11 mouse cellular contexts compared by ENCODE assay signal in the genomic region with DNA sequence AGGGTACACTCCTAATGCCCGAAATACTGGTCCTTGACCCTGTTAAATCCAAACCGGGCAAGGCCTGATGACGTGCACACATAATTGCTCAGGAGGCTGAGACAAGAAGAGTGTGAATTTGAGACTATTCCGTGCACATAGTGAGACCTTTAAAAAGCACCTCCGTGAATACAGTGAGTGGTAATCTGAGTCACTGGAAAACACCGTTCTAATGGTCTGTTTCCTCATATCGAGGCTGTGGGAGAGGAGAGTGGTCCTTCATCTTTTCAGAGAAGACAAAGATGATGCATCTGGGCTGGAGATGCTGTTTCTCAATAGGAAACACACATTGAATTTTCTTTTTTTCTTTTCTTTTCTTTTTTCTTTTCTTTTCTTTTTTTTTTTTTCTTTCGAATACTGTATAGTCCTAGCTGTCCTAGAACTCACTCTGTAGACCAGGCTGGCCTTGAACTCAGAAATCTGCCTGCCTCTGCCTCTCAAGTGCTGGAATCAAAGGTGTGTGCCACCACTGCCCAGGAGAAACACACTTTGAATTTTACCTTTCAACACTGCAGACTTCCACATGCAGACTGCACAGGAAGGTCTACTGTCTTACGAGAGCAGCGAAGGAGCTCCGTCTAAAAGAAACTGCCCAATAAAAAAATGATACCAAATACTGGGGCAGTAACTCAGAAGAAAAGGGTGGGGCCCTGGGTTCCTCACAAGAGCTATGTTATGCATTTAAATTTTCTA. TPM values are rescaled to one million over a fixed set of nuclear protein-coding genes. Genes with fewer than 3 reads are reported as not detected.
A peak's percentile ranks its signal among the peaks of the same experiment; 100 is the strongest.
DNase-seq lines count a peak whose midpoint lies in the region; ATAC-seq lines count a peak whose summit lies in the region.
"Had no signal": no experiment of that assay in that cellular context is flagged by ENCODE, and none has a peak within 500 bp of the region (broad histone marks: within the 10 kb centered on the region; RNA-seq: fewer than 3 reads in every experiment).

No protein-coding gene starts in this region.

- peaks cover 23% of the 10 kb centered on the region for H3K4me1 ChIP-seq in limb, embryonic 13.5 days
- H3K4me1 ChIP-seq in limb, embryonic 10.5 days: peaks cover 42% of the 10 kb centered on the region
- peaks cover 16% of the 10 kb centered on the region; the same call in 1 of the 2 replicates for H3K4me1 ChIP-seq in forebrain, embryonic 14.5 days (ENCODE audit: control insufficient read depth, insufficient read depth, low read length)
- H3K4me1 ChIP-seq in limb, embryonic 15.5 days: peaks cover 43% of the 10 kb centered on the region
- H3K4me1 ChIP-seq in stomach, embryonic 15.5 days: peaks cover 10% of the 10 kb centered on the region; the same call in 1 of the 2 replicates

- no peak for DNase-seq in limb, embryonic 10.5 days (ENCODE audit: low spot score)
- peak; percentile 11 for DNase-seq in forebrain, embryonic 14.5 days (ENCODE audit: low spot score)
- no peak for DNase-seq in cerebellum, postnatal 36 days
- DNase-seq in thymus, postnatal 0 days (ENCODE audit: low spot score): no peak
- no peak for DNase-seq in cerebellum, postnatal 4 days (ENCODE audit: low spot score in 2 of 2)
- DNase-seq: kidney, adult 18-20 months; thymus, postnatal 14 days had no signal

- H3K27ac ChIP-seq in limb, embryonic 13.5 days: peak overlapping the region; percentile 6; the same call in 1 of the 2 replicates
- no peak overlapping the region for H3K27ac ChIP-seq in limb, embryonic 10.5 days
- H3K27ac ChIP-seq in forebrain, embryonic 14.5 days (ENCODE audit: low read depth, low read length): no peak overlapping the region; the same call in 1 of the 2 replicates
- H3K27ac ChIP-seq in limb, embryonic 15.5 days: peak overlapping the region; percentile 81; the same call in 1 of the 2 replicates
- peak overlapping the region; percentile 82; the same call in 1 of the 2 replicates for H3K27ac ChIP-seq in stomach, embryonic 15.5 days
- H3K27ac ChIP-seq: liver, embryonic 15.5 days had no signal

- no peaks in the 10 kb centered on the region for H3K36me3 ChIP-seq in limb, embryonic 13.5 days
- no peaks in the 10 kb centered on the region for H3K36me3 ChIP-seq in limb, embryonic 10.5 days
- H3K36me3 ChIP-seq in forebrain, embryonic 14.5 days (ENCODE audit: control insufficient read depth, insufficient read depth, low read length): no peaks in the 10 kb centered on the region
- no peaks in the 10 kb centered on the region for H3K36me3 ChIP-seq in limb, embryonic 15.5 days
- no peaks in the 10 kb centered on the region for H3K36me3 ChIP-seq in stomach, embryonic 15.5 days
- H3K36me3 ChIP-seq: liver, embryonic 15.5 days had no signal

- no peak overlapping the region for H3K4me3 ChIP-seq in limb, embryonic 13.5 days
- no peak overlapping the region for H3K4me3 ChIP-seq in limb, embryonic 10.5 days
- no peak overlapping the region; the same call in 1 of the 2 replicates for H3K4me3 ChIP-seq in forebrain, embryonic 14.5 days (ENCODE audit: low read depth, low read length)
- H3K4me3 ChIP-seq in limb, embryonic 15.5 days: no peak overlapping the region
- H3K4me3 ChIP-seq in stomach, embryonic 15.5 days (replicated peaks): no peak overlapping the region
- H3K4me3 ChIP-seq: liver, embryonic 15.5 days had no signal

- H3K27me3 ChIP-seq in limb, embryonic 13.5 days: peaks cover 48% of the 10 kb centered on the region
- H3K27me3 ChIP-seq in limb, embryonic 10.5 days (ENCODE audit: low read depth, poor library complexity, severe bottlenecking): peaks cover 55% of the 10 kb centered on the region
- no peaks in the 10 kb centered on the region for H3K27me3 ChIP-seq in forebrain, embryonic 14.5 days (replicated peaks; ENCODE audit: control insufficient read depth, insufficient read depth, low read length)
- H3K27me3 ChIP-seq in limb, embryonic 15.5 days: peaks cover 31% of the 10 kb centered on the region
- H3K27me3 ChIP-seq in stomach, embryonic 15.5 days (replicated peaks): peaks cover 24% of the 10 kb centered on the region

- WGBS in limb, embryonic 13.5 days: 71% methylated on average over 11 of the region's 11 CpGs
- 73% methylated on average over 11 of the region's 11 CpGs for WGBS in limb, embryonic 10.5 days
- 62% methylated on average over 11 of the region's 11 CpGs for WGBS in forebrain, embryonic 14.5 days
- 66% methylated on average over 11 of the region's 11 CpGs for WGBS in limb, embryonic 15.5 days
- 74% methylated on average over 11 of the region's 11 CpGs for WGBS in stomach, embryonic 15.5 days

- H3K9ac ChIP-seq in limb, embryonic 13.5 days: no peak overlapping the region
- peak overlapping the region; percentile 77; the same call in 1 of the 2 replicates for H3K9ac ChIP-seq in forebrain, embryonic 14.5 days (ENCODE audit: low read length)
- no peak overlapping the region for H3K9ac ChIP-seq in limb, embryonic 15.5 days
- H3K9ac ChIP-seq in stomach, embryonic 15.5 days: no peak overlapping the region
- H3K9ac ChIP-seq: liver, embryonic 15.5 days had no signal

- H3K4me2 ChIP-seq in limb, embryonic 13.5 days (replicated peaks): no peak overlapping the region
- H3K4me2 ChIP-seq in forebrain, embryonic 14.5 days (ENCODE audit: low read length): peak overlapping the region; percentile 63
- 0 out of 2 replicates have a peak overlapping the region, but pooled peaks have one; percentile 90 for H3K4me2 ChIP-seq in limb, embryonic 15.5 days
- peak overlapping the region; percentile 92; the same call in 1 of the 2 replicates for H3K4me2 ChIP-seq in stomach, embryonic 15.5 days

- no peaks in the 10 kb centered on the region for H3K9me3 ChIP-seq in limb, embryonic 13.5 days
- no peaks in the 10 kb centered on the region for H3K9me3 ChIP-seq in limb, embryonic 10.5 days (replicated peaks)
- no peaks in the 10 kb centered on the region for H3K9me3 ChIP-seq in forebrain, embryonic 14.5 days (replicated peaks; ENCODE audit: control insufficient read depth, low read length)
- H3K9me3 ChIP-seq in limb, embryonic 15.5 days: no peaks in the 10 kb centered on the region
- H3K9me3 ChIP-seq in stomach, embryonic 15.5 days: no peaks in the 10 kb centered on the region
- H3K9me3 ChIP-seq: liver, embryonic 15.5 days had no signal

- no peak for ATAC-seq in limb, embryonic 13.5 days (ENCODE audit: low FRiP score, low read depth)
- no peak for ATAC-seq in forebrain, embryonic 14.5 days
- ATAC-seq in limb, embryonic 15.5 days (ENCODE audit: insufficient number of reproducible peaks, low FRiP score, low TSS enrichment, low read depth): no peak
- no peak for ATAC-seq in stomach, embryonic 15.5 days (ENCODE audit: insufficient read depth, low FRiP score, low read depth)

RNA-seq across cellular contexts. Expression of a gene that starts 1.5 kb away (rescaled TPM):
- polyA plus RNA-seq in limb, embryonic 13.5 days (2015; fragmentation: Nextera tagmentation; extraction: Ambion mirVana): 7.0 and 9.5 TPM in 2 replicates
- polyA plus RNA-seq in limb, embryonic 10.5 days (2016; fragmentation: Nextera tagmentation; extraction: Ambion mirVana): 5.5 and 5.9 TPM in 2 replicates
- polyA plus RNA-seq in forebrain, embryonic 14.5 days (2014; fragmentation: Nextera tagmentation; extraction: Ambion mirVana): 17.9 and 20.3 TPM in 2 replicates
- 16.2 and 18.4 TPM in 2 replicates for polyA plus RNA-seq in limb, embryonic 15.5 days (2015; fragmentation: Nextera tagmentation; extraction: Ambion mirVana)
- 10.9 and 11.7 TPM in 2 replicates for polyA plus RNA-seq in stomach, embryonic 15.5 days (2015; fragmentation: Nextera tagmentation; extraction: Ambion mirVana)
- 25.1 and 27.6 TPM in 2 replicates for polyA plus RNA-seq in thymus, postnatal 0 days (2015; fragmentation: Nextera tagmentation; extraction: Ambion mirVana)

Comparison
In these comparisons a context has a peak if more than half of its experiments do, and no peak if none do; other contexts are left out.
1. H3K27ac ChIP-seq: peak in limb, embryonic 13.5 days (single experiment), limb, embryonic 15.5 days (single experiment) and stomach, embryonic 15.5 days (single experiment); none in limb, embryonic 10.5 days (single experiment) and forebrain, embryonic 14.5 days (single experiment).